Mouse (Mus musculus): Measurements from ENCODE around the gene Sorbs2. TPM values are rescaled to one million over a fixed set of nuclear protein-coding genes. Genes with fewer than 3 reads are reported as not detected.
A peak's percentile ranks its signal among the peaks of the same experiment; 100 is the strongest.

The Sorbs2 gene
- polyA plus RNA-seq, 1 experiment from 2014 or later, result 72.8 TPM

- Histone ChIP-seq H3K9me3 (replicated peaks; ENCODE audit: control insufficient read depth, low read length) (no peaks in the 10 kb centered on the region), H3K4me3 (ENCODE audit: low read depth, low read length) (no peak overlapping the region), H3K36me3 (ENCODE audit: control insufficient read depth, insufficient read depth, low read length) (no peaks in the 10 kb centered on the region), H3K4me1 (ENCODE audit: control insufficient read depth, insufficient read depth, low read length) (peaks cover 6% of the 10 kb centered on the region; the same call in 1 of the 2 replicates), H3K4me2 (ENCODE audit: low read length) (no peak overlapping the region), H3K27me3 (replicated peaks; ENCODE audit: control insufficient read depth, insufficient read depth, low read length) (no peaks in the 10 kb centered on the region), H3K9ac (ENCODE audit: low read length) (no peak overlapping the region), H3K27ac (ENCODE audit: low read depth, low read length) (no peak overlapping the region)
- ATAC-seq (no peak), DNase-seq (ENCODE audit: low spot score) (no peak)
Measured at GRCm38 (mm10) chr8:45639444-45639843, 131.9 kb downstream of the Sorbs2 start.

- peaks cover 3% of the 10 kb centered on the region; the same call in 1 of the 2 replicates for H3K4me1 ChIP-seq (ENCODE audit: control insufficient read depth, insufficient read depth, low read length)
- ATAC-seq (no peak), DNase-seq (ENCODE audit: low spot score) (no peak)
- no peaks in the 10 kb centered on the region for H3K27me3 ChIP-seq (replicated peaks; ENCODE audit: control insufficient read depth, insufficient read depth, low read length)
- no peak overlapping the region for H3K27ac ChIP-seq (ENCODE audit: low read depth, low read length)
- H3K4me3 ChIP-seq (ENCODE audit: low read depth, low read length), result no peak overlapping the region
- H3K9me3 ChIP-seq (replicated peaks; ENCODE audit: control insufficient read depth, low read length), result no peaks in the 10 kb centered on the region
- H3K36me3 ChIP-seq (ENCODE audit: control insufficient read depth, insufficient read depth, low read length), result peaks cover 2% of the 10 kb centered on the region; the same call in 1 of the 2 replicates
- H3K4me2 ChIP-seq (ENCODE audit: low read length), result no peak overlapping the region
- 67% methylated on average over 2 of the region's 2 CpGs for WGBS
- no peak overlapping the region for H3K9ac ChIP-seq (ENCODE audit: low read length)
Measured at GRCm38 (mm10) chr8:45644651-45645050, 137.1 kb downstream of the Sorbs2 start.

- 94% methylated on average over 7 of the region's 7 CpGs for WGBS
- Histone ChIP-seq H3K36me3 (ENCODE audit: control insufficient read depth, insufficient read depth, low read length) (peaks cover 5% of the 10 kb centered on the region; the same call in 1 of the 2 replicates), H3K4me3 (ENCODE audit: low read depth, low read length) (no peak overlapping the region)
Measured at GRCm38 (mm10) chr8:45649063-45649462, 141.5 kb downstream of the Sorbs2 start.

GRCm38 (mm10) chr8:45649966-45650365 lies 142.4 kb downstream of the Sorbs2 start:
- H3K9me3 ChIP-seq (replicated peaks; ENCODE audit: control insufficient read depth, low read length), result no peaks in the 10 kb centered on the region
- no peak overlapping the region for H3K4me3 ChIP-seq (ENCODE audit: low read depth, low read length)
- 90% methylated on average over 5 of the region's 5 CpGs for WGBS
- no peaks in the 10 kb centered on the region for H3K27me3 ChIP-seq (replicated peaks; ENCODE audit: control insufficient read depth, insufficient read depth, low read length)
- H3K36me3 ChIP-seq (ENCODE audit: control insufficient read depth, insufficient read depth, low read length), result peaks cover 5% of the 10 kb centered on the region; the same call in 1 of the 2 replicates
- no peak overlapping the region for H3K27ac ChIP-seq (ENCODE audit: low read depth, low read length)
- H3K4me2 ChIP-seq (ENCODE audit: low read length), result no peak overlapping the region
- ATAC-seq (no peak), DNase-seq (ENCODE audit: low spot score) (no peak)
- H3K9ac ChIP-seq (ENCODE audit: low read length), result no peak overlapping the region
- peaks cover 3% of the 10 kb centered on the region; the same call in 1 of the 2 replicates for H3K4me1 ChIP-seq (ENCODE audit: control insufficient read depth, insufficient read depth, low read length)

More at GRCm38 (mm10) chr8:45649063-45649462, 141.5 kb downstream of the Sorbs2 start:
- H3K4me2 ChIP-seq (ENCODE audit: low read length), result no peak overlapping the region
- no peak for DNase-seq (ENCODE audit: low spot score)
- no peaks in the 10 kb centered on the region for H3K9me3 ChIP-seq (replicated peaks; ENCODE audit: control insufficient read depth, low read length)
- no peaks in the 10 kb centered on the region for H3K27me3 ChIP-seq (replicated peaks; ENCODE audit: control insufficient read depth, insufficient read depth, low read length)
- 0 out of 2 replicates have a peak, but pooled peaks cover 3% of the 10 kb centered on the region for H3K4me1 ChIP-seq (ENCODE audit: control insufficient read depth, insufficient read depth, low read length)
- H3K27ac ChIP-seq (ENCODE audit: low read depth, low read length), result no peak overlapping the region
- no peak for ATAC-seq
- H3K9ac ChIP-seq (ENCODE audit: low read length), result no peak overlapping the region

GRCm38 (mm10) chr8:45658021-45658420 lies 150.4 kb downstream of the Sorbs2 start:
- no peak for DNase-seq (ENCODE audit: low spot score)
- H3K9ac ChIP-seq (ENCODE audit: low read length), result no peak overlapping the region
- 78% methylated on average over 3 of the region's 3 CpGs for WGBS
- ATAC-seq, result no peak
- peaks cover 8% of the 10 kb centered on the region; the same call in 1 of the 2 replicates for H3K4me1 ChIP-seq (ENCODE audit: control insufficient read depth, insufficient read depth, low read length)
- no peak overlapping the region for H3K4me3 ChIP-seq (ENCODE audit: low read depth, low read length)
- no peak overlapping the region for H3K4me2 ChIP-seq (ENCODE audit: low read length)
- H3K27ac ChIP-seq (ENCODE audit: low read depth, low read length), result no peak overlapping the region
- no peaks in the 10 kb centered on the region for H3K9me3 ChIP-seq (replicated peaks; ENCODE audit: control insufficient read depth, low read length)
- peaks cover 15% of the 10 kb centered on the region; the same call in 1 of the 2 replicates for H3K36me3 ChIP-seq (ENCODE audit: control insufficient read depth, insufficient read depth, low read length)
- H3K27me3 ChIP-seq (replicated peaks; ENCODE audit: control insufficient read depth, insufficient read depth, low read length), result no peaks in the 10 kb centered on the region

- peaks cover 16% of the 10 kb centered on the region; the same call in 1 of the 2 replicates for H3K36me3 ChIP-seq (ENCODE audit: control insufficient read depth, insufficient read depth, low read length)
- ATAC-seq (no peak), DNase-seq (ENCODE audit: low spot score) (no peak)
- H3K4me3 ChIP-seq (ENCODE audit: low read depth, low read length), result no peak overlapping the region
- H3K4me2 ChIP-seq (ENCODE audit: low read length), result no peak overlapping the region
- H3K4me1 ChIP-seq (ENCODE audit: control insufficient read depth, insufficient read depth, low read length), result peaks cover 8% of the 10 kb centered on the region; the same call in 1 of the 2 replicates
- H3K27me3 ChIP-seq (replicated peaks; ENCODE audit: control insufficient read depth, insufficient read depth, low read length), result no peaks in the 10 kb centered on the region
- no peak overlapping the region for H3K27ac ChIP-seq (ENCODE audit: low read depth, low read length)
- H3K9ac ChIP-seq (ENCODE audit: low read length), result no peak overlapping the region
- WGBS, result 35% methylated on average over 18 of the region's 18 CpGs
- no peaks in the 10 kb centered on the region for H3K9me3 ChIP-seq (replicated peaks; ENCODE audit: control insufficient read depth, low read length)
Measured at GRCm38 (mm10) chr8:45658458-45659325, 151.1 kb downstream of the Sorbs2 start.

GRCm38 (mm10) chr8:45659473-45659872 lies 151.9 kb downstream of the Sorbs2 start:
- H3K27me3 ChIP-seq (replicated peaks; ENCODE audit: control insufficient read depth, insufficient read depth, low read length), result no peaks in the 10 kb centered on the region
- ATAC-seq, result no peak
- no peak overlapping the region for H3K4me3 ChIP-seq (ENCODE audit: low read depth, low read length)
- DNase-seq (ENCODE audit: low spot score), result no peak
- peaks cover 16% of the 10 kb centered on the region; the same call in 1 of the 2 replicates for H3K36me3 ChIP-seq (ENCODE audit: control insufficient read depth, insufficient read depth, low read length)
- no peaks in the 10 kb centered on the region for H3K9me3 ChIP-seq (replicated peaks; ENCODE audit: control insufficient read depth, low read length)
- no peak overlapping the region for H3K4me2 ChIP-seq (ENCODE audit: low read length)
- H3K9ac ChIP-seq (ENCODE audit: low read length), result no peak overlapping the region
- peaks cover 7% of the 10 kb centered on the region; the same call in 1 of the 2 replicates for H3K4me1 ChIP-seq (ENCODE audit: control insufficient read depth, insufficient read depth, low read length)
- WGBS, result 79% methylated on average over 4 of the region's 4 CpGs
- H3K27ac ChIP-seq (ENCODE audit: low read depth, low read length), result no peak overlapping the region

- DNase-seq (ENCODE audit: low spot score) (no peak), ATAC-seq (0 out of 2 replicates have a peak, but pooled peaks have one; percentile 18)
- 46% methylated on average over 12 of the region's 12 CpGs for WGBS
- H3K4me1 ChIP-seq (ENCODE audit: control insufficient read depth, insufficient read depth, low read length), result peaks cover 6% of the 10 kb centered on the region; the same call in 1 of the 2 replicates
- H3K4me2 ChIP-seq (ENCODE audit: low read length), result no peak overlapping the region
- no peak overlapping the region for H3K27ac ChIP-seq (ENCODE audit: low read depth, low read length)
- H3K9me3 ChIP-seq (replicated peaks; ENCODE audit: control insufficient read depth, low read length), result no peaks in the 10 kb centered on the region
- no peak overlapping the region for H3K9ac ChIP-seq (ENCODE audit: low read length)
- H3K36me3 ChIP-seq (ENCODE audit: control insufficient read depth, insufficient read depth, low read length), result peaks cover 16% of the 10 kb centered on the region; the same call in 1 of the 2 replicates
- no peaks in the 10 kb centered on the region for H3K27me3 ChIP-seq (replicated peaks; ENCODE audit: control insufficient read depth, insufficient read depth, low read length)
- no peak overlapping the region for H3K4me3 ChIP-seq (ENCODE audit: low read depth, low read length)
Measured at GRCm38 (mm10) chr8:45660570-45660969, 153.0 kb downstream of the Sorbs2 start.

- ATAC-seq, result no peak
- no peak for DNase-seq (ENCODE audit: low spot score)
- Histone ChIP-seq H3K9me3 (replicated peaks; ENCODE audit: control insufficient read depth, low read length) (no peaks in the 10 kb centered on the region), H3K9ac (ENCODE audit: low read length) (no peak overlapping the region), H3K36me3 (ENCODE audit: control insufficient read depth, insufficient read depth, low read length) (peaks cover 16% of the 10 kb centered on the region; the same call in 1 of the 2 replicates), H3K27me3 (replicated peaks; ENCODE audit: control insufficient read depth, insufficient read depth, low read length) (no peaks in the 10 kb centered on the region), H3K4me1 (ENCODE audit: control insufficient read depth, insufficient read depth, low read length) (peaks cover 6% of the 10 kb centered on the region; the same call in 1 of the 2 replicates), H3K4me3 (ENCODE audit: low read depth, low read length) (no peak overlapping the region), H3K4me2 (ENCODE audit: low read length) (no peak overlapping the region), H3K27ac (ENCODE audit: low read depth, low read length) (no peak overlapping the region)
- WGBS, result 54% methylated on average over 4 of the region's 4 CpGs
Measured at GRCm38 (mm10) chr8:45661605-45662004, 154.0 kb downstream of the Sorbs2 start.
